Mouse (Mus musculus) heart, embryonic 15.5 days (tissue): Measurements from ENCODE around the gene Pmvk. TPM values are rescaled to one million over a fixed set of nuclear protein-coding genes. Genes with fewer than 3 reads are reported as not detected.
A peak's percentile ranks its signal among the peaks of the same experiment; 100 is the strongest.

Source experiments
- ATAC-seq: fragments of 200-750 bp; cut with Nextera tagmentation; replicated peaks from 2 replicates; pipeline ENCODE4 v1.8.0; 2017; ENCODE audit warnings: low read depth, moderate TSS enrichment; ENCODE audit not compliant: insufficient number of reproducible peaks, insufficient read depth, low FRiP score
- H3K27ac ChIP-seq: fragments of 300-500 bp; sonication (generic); 2 replicates; pipeline ENCODE4 v1.5.1; 2015; ENCODE audit warnings: mild to moderate bottlenecking, inconsistent platforms
- H3K27me3 ChIP-seq: fragments of 300-500 bp; sonication (generic); 2 replicates; pipeline ENCODE4 v1.6.1; 2015; ENCODE audit warnings: inconsistent platforms
- H3K36me3 ChIP-seq: fragments of 300-500 bp; sonication (generic); 2 replicates; pipeline ENCODE4 v1.6.1; 2015; ENCODE audit warnings: mild to moderate bottlenecking, inconsistent platforms
- H3K4me1 ChIP-seq: fragments of 300-500 bp; sonication (generic); replicated peaks from 2 replicates; pipeline ENCODE4 v1.6.1; 2015; ENCODE audit warnings: inconsistent platforms
- H3K4me2 ChIP-seq: fragments of 300-500 bp; sonication (generic); 2 replicates; pipeline ENCODE4 v1.6.1; 2015; ENCODE audit warnings: inconsistent platforms, mild to moderate bottlenecking, moderate library complexity
- H3K4me3 ChIP-seq: fragments of 300-500 bp; sonication (generic); 2 replicates; pipeline ENCODE4 v1.5.1; 2015; ENCODE audit warnings: mild to moderate bottlenecking, inconsistent platforms
- H3K9ac ChIP-seq: fragments of 300-500 bp; sonication (generic); 2 replicates; pipeline ENCODE4 v1.6.1; 2015; ENCODE audit warnings: mild to moderate bottlenecking, inconsistent platforms
- H3K9me3 ChIP-seq: fragments of 300-500 bp; sonication (generic); replicated peaks from 2 replicates; pipeline ENCODE4 v1.6.1; 2016; ENCODE audit warnings: inconsistent platforms
- WGBS: fragments of 180-500 bp; shearing (Covaris S2); methylation state at CpG from one replicate; pipeline ENCODE4 v1.1.7; 2015; ENCODE audit warnings: mixed read lengths; 5-methylcytosine and 5-hydroxymethylcytosine counted together
- polyA plus RNA-seq: library from polyadenylated mRNA; unstranded; fragments of >200 nt; fragmentation: Nextera tagmentation; extraction: Ambion mirVana; gene quantifications from 2 replicates; pipeline ENCODE4 v1.2.1, GENCODE M21; 2015

The Pmvk gene
- polyA plus RNA-seq, 1 experiment from 2014 or later: 47.2 TPM

GRCm38 (mm10) chr3:89484766-89485524 lies 30.6 kb downstream of the Pmvk start:
- Histone ChIP-seq H3K4me3 (peak overlapping the region; percentile 28), H3K9ac (peak overlapping the region; percentile 32; the same call in 1 of the 2 replicates)

GRCm38 (mm10) chr3:89486111-89486510 lies 31.8 kb downstream of the Pmvk start:
- no peak overlapping the region for H3K9ac ChIP-seq
- 79% methylated on average over 8 of the region's 8 CpGs for WGBS
- no peak for ATAC-seq

More at GRCm38 (mm10) chr3:89484766-89485524, 30.6 kb downstream of the Pmvk start:
- Histone ChIP-seq H3K27me3 (no peaks in the 10 kb centered on the region), H3K4me2 (peak overlapping the region; percentile 59), H3K27ac (no peak overlapping the region), H3K9me3 (no peaks in the 10 kb centered on the region), H3K36me3 (no peaks in the 10 kb centered on the region), H3K4me1 (peaks cover 19% of the 10 kb centered on the region)
- peak; percentile 85 for ATAC-seq
- WGBS: 17% methylated on average over 24 of the region's 24 CpGs

GRCm38 (mm10) chr3:89486916-89487702 lies 32.8 kb downstream of the Pmvk start:
- ATAC-seq: no peak
- no peak overlapping the region for H3K4me2 ChIP-seq
- H3K4me1 ChIP-seq: peaks cover 19% of the 10 kb centered on the region
- no peak overlapping the region for H3K9ac ChIP-seq
- H3K36me3 ChIP-seq: no peaks in the 10 kb centered on the region
- no peaks in the 10 kb centered on the region for H3K27me3 ChIP-seq
- no peaks in the 10 kb centered on the region for H3K9me3 ChIP-seq
- H3K27ac ChIP-seq: no peak overlapping the region
- H3K4me3 ChIP-seq: no peak overlapping the region
- 51% methylated on average over 20 of the region's 20 CpGs for WGBS

More at GRCm38 (mm10) chr3:89486111-89486510, 31.8 kb downstream of the Pmvk start:
- H3K36me3 ChIP-seq: no peaks in the 10 kb centered on the region
- H3K27me3 ChIP-seq: no peaks in the 10 kb centered on the region
- peaks cover 19% of the 10 kb centered on the region for H3K4me1 ChIP-seq
- no peaks in the 10 kb centered on the region for H3K9me3 ChIP-seq
- no peak overlapping the region for H3K4me3 ChIP-seq
- H3K27ac ChIP-seq: no peak overlapping the region
- no peak overlapping the region for H3K4me2 ChIP-seq

- H3K4me2 ChIP-seq: no peak overlapping the region
- no peaks in the 10 kb centered on the region for H3K36me3 ChIP-seq
- no peaks in the 10 kb centered on the region for H3K9me3 ChIP-seq
- no peak for ATAC-seq
- no peaks in the 10 kb centered on the region for H3K27me3 ChIP-seq
- 89% methylated on average over 3 of the region's 3 CpGs for WGBS
- H3K27ac ChIP-seq: no peak overlapping the region
- H3K4me1 ChIP-seq: peaks cover 14% of the 10 kb centered on the region
- no peak overlapping the region for H3K9ac ChIP-seq
- H3K4me3 ChIP-seq: no peak overlapping the region
These were observed 36.4 kb downstream of the Pmvk start for GRCm38 (mm10) chr3:89490790-89491189.

- Histone ChIP-seq H3K4me2 (no peak overlapping the region), H3K9me3 (no peaks in the 10 kb centered on the region), H3K4me1 (peaks cover 14% of the 10 kb centered on the region), H3K36me3 (no peaks in the 10 kb centered on the region), H3K9ac (no peak overlapping the region), H3K27me3 (no peaks in the 10 kb centered on the region), H3K27ac (no peak overlapping the region), H3K4me3 (no peak overlapping the region)
- 0 out of 2 replicates have a peak, but pooled peaks have one; percentile 31 for ATAC-seq
- 78% methylated on average over 5 of the region's 5 CpGs for WGBS
These were observed 37.2 kb downstream of the Pmvk start for GRCm38 (mm10) chr3:89491559-89491958.

- H3K9ac ChIP-seq: no peak overlapping the region
- H3K4me3 ChIP-seq: no peak overlapping the region
- H3K36me3 ChIP-seq: no peaks in the 10 kb centered on the region
- WGBS: 43% methylated on average over 8 of the region's 8 CpGs
- no peak overlapping the region for H3K27ac ChIP-seq
- no peak for ATAC-seq
- H3K4me2 ChIP-seq: no peak overlapping the region
- H3K9me3 ChIP-seq: no peaks in the 10 kb centered on the region
- peaks cover 6% of the 10 kb centered on the region for H3K4me1 ChIP-seq
- no peaks in the 10 kb centered on the region for H3K27me3 ChIP-seq
These were observed 38.4 kb downstream of the Pmvk start for GRCm38 (mm10) chr3:89492701-89493151.

GRCm38 (mm10) chr3:89494630-89495029 lies 40.3 kb downstream of the Pmvk start:
- no peak for ATAC-seq
- no peak overlapping the region for H3K27ac ChIP-seq
- H3K4me2 ChIP-seq: no peak overlapping the region
- no peak overlapping the region for H3K4me3 ChIP-seq
- WGBS: 86% methylated on average over 5 of the region's 5 CpGs
- no peaks in the 10 kb centered on the region for H3K9me3 ChIP-seq
- H3K9ac ChIP-seq: no peak overlapping the region
- no peaks in the 10 kb centered on the region for H3K27me3 ChIP-seq
- no peaks in the 10 kb centered on the region for H3K36me3 ChIP-seq
- no peaks in the 10 kb centered on the region for H3K4me1 ChIP-seq

- no peak overlapping the region for H3K4me3 ChIP-seq
- WGBS: 65% methylated on average over 3 of the region's 3 CpGs
- no peak for ATAC-seq
These were observed 42.0 kb downstream of the Pmvk start for GRCm38 (mm10) chr3:89496366-89496765.

GRCm38 (mm10) chr3:89499696-89500095 lies 45.4 kb downstream of the Pmvk start:
- Histone ChIP-seq H3K27ac (no peak overlapping the region), H3K4me3 (no peak overlapping the region), H3K36me3 (no peaks in the 10 kb centered on the region), H3K27me3 (peaks cover 4% of the 10 kb centered on the region; the same call in 1 of the 2 replicates), H3K4me1 (no peaks in the 10 kb centered on the region), H3K9me3 (no peaks in the 10 kb centered on the region), H3K9ac (no peak overlapping the region), H3K4me2 (no peak overlapping the region)
- no peak for ATAC-seq
- WGBS: 49% methylated on average over 7 of the region's 7 CpGs

More at GRCm38 (mm10) chr3:89496366-89496765, 42.0 kb downstream of the Pmvk start:
- Histone ChIP-seq H3K9me3 (no peaks in the 10 kb centered on the region), H3K27me3 (no peaks in the 10 kb centered on the region), H3K4me2 (no peak overlapping the region), H3K36me3 (no peaks in the 10 kb centered on the region), H3K4me1 (no peaks in the 10 kb centered on the region), H3K27ac (no peak overlapping the region), H3K9ac (no peak overlapping the region)

- Histone ChIP-seq H3K4me3 (no peak overlapping the region), H3K36me3 (no peaks in the 10 kb centered on the region), H3K4me1 (no peaks in the 10 kb centered on the region), H3K27me3 (peaks cover 11% of the 10 kb centered on the region), H3K9ac (no peak overlapping the region), H3K9me3 (no peaks in the 10 kb centered on the region), H3K27ac (no peak overlapping the region), H3K4me2 (no peak overlapping the region)
- ATAC-seq: no peak
These were observed 47.1 kb downstream of the Pmvk start for GRCm38 (mm10) chr3:89501486-89501885.

- Histone ChIP-seq H3K9me3 (no peaks in the 10 kb centered on the region), H3K36me3 (no peaks in the 10 kb centered on the region), H3K4me3 (no peak overlapping the region), H3K4me1 (no peaks in the 10 kb centered on the region), H3K27ac (no peak overlapping the region), H3K27me3 (peaks cover 22% of the 10 kb centered on the region), H3K4me2 (no peak overlapping the region), H3K9ac (no peak overlapping the region)
- 64% methylated on average over 7 of the region's 7 CpGs for WGBS
- ATAC-seq: no peak
These were observed 48.2 kb downstream of the Pmvk start for GRCm38 (mm10) chr3:89502551-89502950.
